Mouse (Mus musculus): Measurements from ENCODE around the gene Madd.

Madd gene

DNA sequence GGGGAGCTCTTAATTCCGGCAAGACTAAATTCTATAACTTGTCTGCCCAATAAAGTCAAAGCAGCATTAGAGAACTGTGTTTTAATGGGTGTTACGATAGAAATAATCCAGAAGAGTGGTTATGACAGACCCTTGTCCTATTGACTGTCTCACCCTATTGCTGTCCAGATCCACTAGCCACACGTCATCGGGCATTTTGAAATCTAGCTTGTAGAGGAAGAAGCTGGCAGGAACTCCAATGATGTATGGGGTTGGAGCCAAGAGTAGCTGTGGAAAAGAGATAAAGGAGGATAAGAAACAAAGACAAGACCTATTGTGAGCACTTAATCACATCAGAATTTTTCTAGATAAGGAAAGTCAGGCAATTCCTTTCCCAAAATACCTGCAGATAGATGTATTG is 8.1 kb downstream of the Madd start:
- DNase-seq (ENCODE audit: low spot score): no peak

DNA sequence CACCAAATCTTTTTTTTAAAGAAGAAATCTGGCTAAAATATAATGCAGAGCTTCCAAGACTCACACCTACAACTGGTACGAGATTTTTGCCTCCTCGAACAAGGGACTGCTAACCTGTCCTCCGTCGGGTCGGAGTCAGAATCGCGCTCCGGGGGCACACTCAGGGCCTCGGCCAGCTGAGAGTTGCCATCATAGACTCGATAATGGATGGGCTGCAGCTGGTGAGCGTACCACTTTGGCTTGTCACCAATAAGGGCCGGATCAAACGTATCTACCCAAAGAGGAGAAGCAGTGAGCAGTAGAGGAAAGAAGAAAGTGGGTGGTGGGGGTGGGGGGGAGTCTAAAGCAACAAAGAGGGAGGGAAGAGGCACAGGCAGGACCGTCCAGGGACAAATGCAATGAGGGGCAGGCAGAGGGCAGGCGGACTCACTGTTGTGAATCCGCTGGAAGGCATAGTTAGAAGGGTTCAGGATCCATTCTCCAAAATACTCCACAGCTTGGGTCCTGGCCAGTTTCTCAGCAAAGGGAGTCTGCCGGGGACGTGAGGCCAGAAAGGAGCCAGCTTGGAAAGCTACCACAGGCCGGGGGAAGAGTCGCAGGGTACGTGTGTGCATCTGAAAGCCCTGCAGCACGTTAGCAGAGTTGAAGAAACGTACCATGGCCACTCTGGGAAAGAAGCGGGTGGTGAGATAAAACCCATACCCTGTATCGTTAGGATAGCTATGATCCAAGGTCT is 13.9 kb downstream of the Madd start:
- no peak for DNase-seq (ENCODE audit: low spot score)

DNA sequence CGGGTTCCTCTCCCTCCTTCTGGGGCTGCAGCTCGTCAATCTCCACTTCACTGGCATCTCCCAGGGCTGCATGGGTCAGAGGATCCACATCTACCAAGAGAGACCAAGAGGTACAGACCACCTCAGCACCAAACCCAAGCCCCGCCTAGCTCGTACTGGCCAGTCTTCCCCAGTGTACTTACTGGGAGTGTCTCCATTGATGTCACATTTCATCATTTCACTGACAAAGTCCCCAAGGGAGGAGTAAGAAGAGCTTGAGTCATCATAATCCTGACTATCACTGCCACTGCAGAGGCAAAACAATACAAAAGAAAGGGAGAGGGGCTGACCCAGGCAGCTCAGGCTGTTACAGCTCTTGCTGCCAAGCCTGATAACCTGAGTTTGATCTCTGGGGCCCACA is 16.0 kb downstream of the Madd start:
- no peak for DNase-seq (ENCODE audit: low spot score)

DNA sequence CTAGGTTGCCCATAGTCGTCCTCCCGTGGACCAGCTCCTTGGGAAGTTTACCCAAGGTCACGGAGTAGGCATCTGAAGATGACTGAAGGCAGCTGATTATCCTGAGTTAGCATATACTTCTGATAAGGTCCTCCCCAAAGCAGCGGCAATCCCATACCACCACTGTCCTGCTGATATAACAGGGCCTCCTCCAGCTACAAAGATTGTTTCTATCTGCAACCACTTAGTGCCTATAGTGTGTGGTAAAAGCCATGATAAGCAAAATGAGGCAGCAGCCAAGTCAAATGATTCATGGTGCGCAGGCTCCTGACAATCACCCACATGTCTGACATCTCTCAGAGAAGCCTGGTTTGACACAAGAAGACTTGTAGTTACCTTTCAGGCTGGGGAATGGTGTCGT is 18.6 kb downstream of the Madd start:
- DNase-seq (ENCODE audit: low spot score): no peak

DNA sequence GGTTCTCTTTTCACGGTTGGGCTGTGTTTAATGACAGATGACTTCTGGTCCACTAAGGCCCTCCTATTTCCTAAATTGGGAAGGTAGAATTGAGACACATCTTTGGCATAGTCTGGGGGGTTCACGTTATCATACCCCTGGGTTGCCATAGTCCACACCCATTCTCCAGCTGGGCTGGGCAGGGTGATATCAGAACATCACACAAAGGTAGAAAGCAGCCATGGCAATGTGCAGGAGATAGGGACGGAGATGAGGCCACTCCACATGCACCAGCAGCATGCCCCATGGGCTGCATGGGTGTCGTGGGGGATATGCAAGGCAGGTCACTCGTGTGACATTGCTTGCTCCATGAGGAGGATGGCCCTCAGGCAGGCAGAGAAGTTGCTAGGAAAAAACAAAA is 20.1 kb downstream of the Madd start:
- no peak for DNase-seq (ENCODE audit: low spot score)

DNA sequence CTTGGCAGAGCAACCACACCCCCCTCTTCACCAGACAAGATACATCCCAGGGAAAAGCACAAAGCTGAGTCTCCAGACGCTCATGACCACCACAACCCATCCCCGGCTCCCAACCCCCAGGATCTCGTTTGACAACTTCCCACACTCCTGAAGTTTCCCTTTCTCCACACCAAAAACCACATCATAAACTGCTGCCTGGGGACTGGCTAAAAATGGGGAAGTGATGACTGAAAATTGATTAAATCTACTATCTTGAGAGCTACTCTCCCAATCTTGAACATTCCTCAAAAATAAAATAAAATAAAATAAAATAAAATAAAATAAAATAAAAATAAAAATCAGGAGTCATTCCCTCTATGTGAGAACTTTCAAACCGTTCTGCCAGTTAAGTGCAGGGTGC is 20.7 kb downstream of the Madd start:
- DNase-seq (ENCODE audit: low spot score): no peak

DNA sequence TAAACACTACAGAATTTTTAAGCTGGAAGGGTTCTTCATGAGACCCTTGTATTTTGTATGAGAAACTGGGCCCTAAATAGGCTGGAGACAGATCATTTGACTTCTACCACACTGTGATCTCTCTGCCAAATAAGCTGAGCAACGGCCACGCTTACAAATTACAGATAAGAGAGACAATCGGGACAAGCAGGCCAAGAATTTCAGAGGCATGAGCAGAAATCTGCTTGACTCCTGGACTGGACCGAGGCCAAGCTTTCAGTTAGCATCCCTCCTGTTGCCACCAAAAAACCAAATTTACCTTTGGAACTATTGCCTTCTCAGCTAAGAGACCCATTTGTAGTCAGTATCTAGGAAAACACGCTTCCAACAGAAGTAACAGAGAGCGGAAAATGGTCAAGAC is 23.0 kb downstream of the Madd start:
- DNase-seq (ENCODE audit: low spot score): no peak

DNA sequence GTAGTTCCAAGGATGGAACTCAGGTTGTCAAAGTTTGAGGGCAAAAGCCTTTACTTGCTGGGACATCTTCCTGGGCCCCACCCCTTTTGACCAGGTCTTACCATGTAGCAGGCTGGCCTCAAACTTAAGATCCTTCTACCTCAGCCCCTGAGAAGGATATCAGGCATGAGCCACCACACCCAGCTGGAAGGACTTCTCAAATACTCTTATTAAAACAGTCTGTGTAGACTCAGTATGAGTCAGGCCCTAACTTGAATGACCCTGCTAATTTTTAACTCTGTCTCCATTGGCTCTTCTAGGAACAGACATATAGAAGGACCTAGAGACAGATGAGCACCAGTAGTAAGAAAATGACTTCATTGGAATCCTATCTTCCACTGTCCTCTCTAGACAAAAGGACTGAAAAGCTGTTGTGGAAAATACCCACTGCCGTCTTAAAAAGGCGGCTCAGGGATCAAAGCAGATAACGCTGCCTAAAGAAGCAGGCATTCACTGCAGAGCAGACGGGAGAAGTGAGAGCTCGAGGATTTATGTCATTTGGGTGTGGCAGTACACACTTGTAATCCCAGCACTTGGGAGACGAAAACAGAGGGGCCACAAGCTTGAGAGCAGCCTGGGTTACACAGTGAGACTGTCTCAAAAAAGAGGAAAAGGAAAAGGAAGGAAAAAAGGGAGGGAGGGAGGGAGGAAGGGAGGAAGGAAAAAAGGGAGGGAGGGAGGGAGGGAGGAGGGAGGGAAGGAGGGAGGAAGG is 26.5 kb downstream of the Madd start:
- no peak for DNase-seq (ENCODE audit: low spot score)

DNA sequence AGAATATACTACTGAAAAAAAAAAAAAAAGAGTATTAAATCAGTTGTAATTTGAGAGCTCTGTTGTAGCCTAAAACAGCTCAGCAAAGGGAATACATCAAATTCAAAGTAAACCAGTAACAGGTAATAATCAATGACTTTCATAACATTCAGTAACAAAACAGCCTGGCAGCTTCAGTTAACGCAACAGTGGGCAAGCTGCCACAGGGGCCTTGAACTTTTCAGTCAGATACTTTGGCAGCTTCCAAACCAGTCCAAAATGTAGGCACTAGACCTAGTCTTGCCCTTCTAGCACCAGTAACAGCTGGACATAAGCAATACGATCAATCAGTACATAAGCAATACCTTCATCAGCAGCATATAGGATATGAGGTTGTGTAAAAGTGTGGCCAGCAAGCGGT is 29.5 kb downstream of the Madd start:
- no peak for DNase-seq (ENCODE audit: low spot score)

DNA sequence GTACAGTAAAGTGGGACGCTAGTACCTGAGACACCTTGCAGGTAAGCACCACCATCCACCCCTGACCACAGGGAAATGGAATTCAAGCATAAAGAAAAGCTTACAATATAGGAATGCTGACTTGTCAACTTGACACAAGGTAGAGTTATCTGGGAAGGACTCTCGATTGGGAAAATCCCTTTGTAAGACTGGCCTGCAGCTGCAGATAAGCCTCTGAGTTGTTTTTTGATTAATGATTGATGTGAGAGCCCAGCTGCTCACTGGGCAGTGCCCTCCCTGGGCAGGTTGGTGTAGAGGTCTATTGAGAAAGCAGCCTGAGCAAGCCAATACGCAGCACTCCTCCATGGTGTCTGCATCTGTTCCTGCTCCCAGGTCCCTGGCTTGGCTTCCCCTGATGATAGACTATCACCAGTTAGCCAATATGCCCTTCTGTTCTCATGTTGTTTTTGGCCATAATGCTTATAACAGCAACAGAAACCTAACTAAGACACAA is 30.7 kb downstream of the Madd start:
- no peak for DNase-seq (ENCODE audit: low spot score)

DNA sequence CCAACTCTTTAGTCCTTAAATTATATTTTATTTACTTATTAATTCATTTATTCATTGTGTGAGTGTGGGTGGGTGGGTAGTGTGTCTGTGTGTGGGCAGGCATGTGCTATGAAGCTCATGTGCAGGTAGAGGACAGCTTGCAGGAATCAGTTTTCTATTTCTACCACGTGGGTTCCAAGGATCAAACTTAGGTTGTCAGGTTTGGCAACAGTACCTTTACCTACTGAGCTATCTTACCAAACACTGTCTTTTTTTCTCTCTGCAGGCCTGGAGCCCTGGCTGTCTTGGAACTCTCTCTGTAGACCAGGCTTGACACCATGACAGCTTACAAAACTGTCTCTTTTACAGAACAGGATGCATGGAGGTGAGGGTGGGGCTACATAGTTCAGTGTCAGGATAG is 32.3 kb downstream of the Madd start:
- no peak for DNase-seq (ENCODE audit: low spot score)

DNA sequence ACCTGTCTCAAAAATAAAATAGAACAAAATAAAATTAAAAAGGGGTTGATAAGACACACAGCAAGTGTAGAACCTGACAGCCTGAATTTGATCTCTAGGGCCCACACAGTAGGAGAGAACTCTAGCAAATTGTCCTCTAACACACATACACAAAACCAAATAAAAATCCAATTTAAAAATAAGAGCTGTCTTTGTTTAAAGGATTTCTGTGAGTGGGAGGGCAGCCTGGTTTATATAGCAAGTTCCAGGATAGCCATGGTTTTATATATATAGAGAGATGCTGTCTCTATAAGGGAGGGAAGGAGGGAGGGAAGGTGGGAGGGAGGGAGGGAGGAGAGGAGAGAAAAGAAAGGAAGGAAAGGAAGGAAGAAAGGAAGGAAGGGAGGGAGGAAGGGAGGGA is 35.5 kb downstream of the Madd start:
- no peak for DNase-seq (ENCODE audit: low spot score)

DNA sequence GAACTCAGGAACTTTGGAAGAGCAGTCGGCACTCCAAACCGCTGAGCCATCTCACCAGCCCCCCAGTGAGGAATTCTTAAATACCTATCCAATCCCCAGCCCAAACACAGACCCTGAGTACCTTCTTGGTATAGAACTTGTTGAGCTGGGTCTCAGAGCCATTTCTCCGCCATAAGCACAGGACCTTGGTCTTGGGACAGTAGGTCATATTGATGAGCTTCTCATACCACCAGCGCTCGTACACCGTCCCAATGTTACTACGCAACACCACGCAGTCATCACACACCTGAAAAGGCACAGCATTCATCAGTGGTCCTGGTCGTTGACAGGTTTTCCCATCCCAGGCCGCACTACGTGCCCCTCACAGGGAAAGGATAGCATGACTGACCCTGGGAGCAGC is 40.2 kb downstream of the Madd start:
- no peak for DNase-seq (ENCODE audit: low spot score)

DNA sequence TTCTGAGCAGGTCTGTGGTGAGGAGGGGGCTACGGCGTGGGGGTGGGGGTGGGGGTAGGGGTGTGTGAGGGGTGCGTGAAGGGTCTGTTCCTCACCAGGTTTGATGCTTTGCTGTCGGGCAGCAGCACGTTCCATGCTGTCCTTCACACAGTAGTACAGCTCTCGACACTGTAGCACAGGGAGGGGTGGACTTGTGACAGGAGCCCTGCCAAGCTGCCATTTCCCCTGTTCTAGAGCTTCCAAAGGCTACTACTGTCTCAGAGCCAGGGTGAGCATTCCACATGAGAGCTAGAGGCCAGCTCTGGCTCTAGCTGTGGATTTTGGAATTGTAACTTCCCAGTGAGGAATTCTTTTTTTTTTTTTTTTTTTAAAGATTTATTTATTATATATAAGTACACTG is 40.7 kb downstream of the Madd start:
- no peak for DNase-seq (ENCODE audit: low spot score)

DNA sequence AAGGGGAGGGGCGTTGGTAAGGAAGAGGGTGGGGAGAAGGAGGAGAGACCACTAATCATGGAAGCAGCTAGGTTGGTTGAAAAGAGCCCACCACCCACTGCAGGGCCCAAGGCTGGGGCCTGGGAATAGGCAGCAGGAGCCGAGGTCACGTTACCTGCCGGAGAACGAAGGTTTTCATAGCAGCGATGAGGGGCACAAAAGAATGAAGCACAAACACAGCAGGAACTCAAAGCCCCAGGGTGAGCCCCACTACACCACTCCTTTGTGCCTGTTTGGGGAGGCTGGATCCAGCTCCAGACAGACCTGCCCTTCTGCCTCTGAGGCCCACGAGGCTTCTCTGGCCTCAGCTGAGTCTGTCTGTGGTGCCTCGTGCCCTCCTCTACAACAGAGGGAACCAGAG is 43.9 kb downstream of the Madd start:
- DNase-seq (ENCODE audit: low spot score): no peak

DNA sequence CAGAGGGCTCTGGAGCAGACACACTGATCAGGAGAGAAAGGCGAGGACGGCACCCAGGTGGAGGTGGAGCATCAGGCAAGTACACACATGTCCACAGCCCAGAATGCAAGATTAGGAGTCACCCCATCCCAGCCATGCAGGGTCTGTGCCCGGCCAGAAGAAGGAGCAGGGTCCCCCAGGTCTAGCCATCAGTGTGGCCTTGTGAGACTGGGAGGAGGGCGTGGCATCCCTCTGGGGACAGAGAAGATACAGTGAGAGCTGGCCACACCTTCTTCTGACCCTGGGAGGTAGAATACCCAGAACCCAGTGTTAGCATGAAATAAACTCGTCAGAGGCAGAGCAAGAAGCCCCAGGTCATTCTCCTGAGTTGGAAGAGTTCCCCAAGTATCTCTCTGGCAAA is 44.3 kb downstream of the Madd start:
- no peak for DNase-seq (ENCODE audit: low spot score)

DNA sequence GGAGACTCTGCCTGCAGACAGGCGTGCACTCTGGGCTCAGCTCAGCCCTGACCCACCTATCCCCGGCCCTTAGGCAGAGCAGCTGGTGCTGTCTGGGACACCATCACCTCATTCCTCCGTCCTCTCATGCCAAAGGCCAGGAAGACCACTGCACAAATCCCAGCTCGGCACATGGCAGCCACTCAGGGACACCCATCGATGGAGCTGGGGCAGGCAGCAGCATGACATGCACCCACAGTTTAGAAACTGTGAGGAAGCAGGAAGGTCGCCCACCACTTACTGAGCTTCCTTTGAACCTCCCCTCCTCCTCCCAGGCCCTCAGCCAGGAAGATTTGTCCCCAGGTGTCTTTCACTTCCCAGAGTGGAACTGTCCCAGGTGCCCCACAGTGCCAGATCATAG is 46.2 kb downstream of the Madd start:
- DNase-seq (ENCODE audit: low spot score): no peak

DNA sequence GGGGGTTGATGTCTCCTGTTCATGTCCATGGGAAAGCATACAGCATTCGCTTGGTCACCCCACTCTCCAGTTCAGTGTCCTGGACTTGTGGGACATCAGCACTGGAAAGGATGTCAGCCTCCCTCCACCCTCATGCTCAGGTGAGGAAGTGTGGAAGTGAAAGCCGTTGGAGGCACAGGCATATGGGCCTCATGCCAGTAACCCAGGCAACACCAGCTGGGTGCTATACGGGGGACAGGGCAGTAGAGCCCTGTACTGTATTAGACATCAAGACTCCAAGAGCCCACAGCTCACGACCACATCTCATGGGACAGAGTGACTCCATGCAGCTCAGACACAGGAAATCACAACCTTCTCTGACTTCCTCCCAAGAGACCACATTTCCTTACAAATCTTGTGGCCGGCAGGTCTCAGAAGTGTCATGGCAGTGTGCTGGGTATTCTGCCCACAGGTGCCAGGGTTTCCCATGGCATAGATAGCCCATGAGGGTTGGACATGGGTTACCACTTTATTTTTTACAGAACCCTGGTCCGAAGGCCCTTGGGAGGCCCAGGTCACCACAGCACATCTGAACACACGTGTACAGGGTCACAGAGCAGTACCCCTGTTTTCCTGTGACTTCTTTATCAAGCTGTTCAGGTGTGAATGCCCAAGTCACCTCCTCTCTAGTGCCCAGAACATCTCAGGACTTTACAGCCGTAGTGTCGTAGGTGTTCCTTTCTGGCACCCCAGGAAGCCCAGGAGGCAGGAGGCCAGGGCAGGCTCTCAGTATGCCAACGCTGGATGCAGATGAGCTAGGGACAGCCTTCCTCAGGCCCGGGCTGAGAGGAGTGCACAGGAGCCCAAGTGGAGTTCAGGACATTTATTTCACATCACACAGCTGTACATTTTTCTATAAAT is 46.9 kb downstream of the Madd start:
- DNase-seq (ENCODE audit: low spot score): no peak

DNA sequence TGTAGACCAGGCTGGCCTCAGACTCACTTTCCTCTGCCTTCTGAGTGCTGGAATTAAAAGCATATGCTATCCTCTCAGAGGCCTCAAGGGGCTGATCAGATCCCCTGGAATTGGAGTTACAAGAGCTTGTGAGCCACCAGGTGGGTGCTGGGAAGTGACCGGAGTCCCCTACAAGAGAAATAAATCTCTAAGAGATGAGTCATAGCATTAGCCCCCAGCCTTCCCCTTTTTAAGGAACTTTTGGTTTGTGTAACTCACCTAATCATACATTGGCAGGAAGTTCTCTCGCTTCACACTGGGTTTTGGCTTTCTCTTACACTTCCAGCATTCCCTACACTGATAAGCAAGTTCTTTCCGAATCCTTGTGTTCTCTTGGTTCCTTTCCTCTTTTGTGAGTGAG is 51.6 kb downstream of the Madd start:
- no peak for DNase-seq (ENCODE audit: low spot score)

DNA sequence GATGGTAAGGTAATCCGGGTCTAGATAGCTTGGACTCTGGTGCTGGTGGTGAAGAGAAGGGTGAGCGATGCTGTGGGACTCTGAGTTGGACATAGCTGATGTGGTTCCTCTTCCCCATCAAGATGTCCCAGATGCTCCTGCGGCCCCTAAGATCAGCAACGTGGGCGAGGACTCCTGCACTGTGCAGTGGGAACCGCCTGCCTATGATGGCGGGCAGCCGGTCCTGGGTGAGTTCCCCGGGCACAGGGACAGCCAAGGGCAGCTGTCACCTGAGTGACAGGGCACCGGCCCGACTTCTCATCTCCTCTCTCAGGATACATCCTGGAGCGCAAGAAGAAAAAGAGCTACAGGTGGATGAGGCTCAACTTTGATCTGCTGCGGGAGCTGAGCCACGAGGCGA is 52.4 kb downstream of the Madd start:
- no peak for DNase-seq (ENCODE audit: low spot score)

DNA sequence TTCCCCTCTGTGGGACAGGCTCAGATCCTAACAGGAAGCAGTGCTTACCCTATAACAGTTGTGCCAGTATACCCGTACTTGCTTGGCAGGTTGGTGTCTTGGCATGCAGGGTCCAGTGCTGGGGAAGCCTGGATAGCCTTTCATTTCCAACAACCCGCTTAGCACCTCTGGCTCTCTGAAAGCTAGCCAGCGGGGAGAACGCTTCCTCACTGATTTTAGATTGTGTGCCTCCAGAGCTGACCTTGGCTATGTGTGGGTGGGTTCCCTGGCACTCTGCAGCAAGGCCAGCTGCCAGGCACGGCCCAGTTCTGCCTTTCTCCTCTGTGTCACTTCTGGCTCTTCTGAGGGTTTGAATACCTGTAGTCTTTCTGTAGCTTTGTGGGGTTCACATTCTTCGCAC is 53.5 kb downstream of the Madd start:
- no peak for DNase-seq (ENCODE audit: low spot score)

DNA sequence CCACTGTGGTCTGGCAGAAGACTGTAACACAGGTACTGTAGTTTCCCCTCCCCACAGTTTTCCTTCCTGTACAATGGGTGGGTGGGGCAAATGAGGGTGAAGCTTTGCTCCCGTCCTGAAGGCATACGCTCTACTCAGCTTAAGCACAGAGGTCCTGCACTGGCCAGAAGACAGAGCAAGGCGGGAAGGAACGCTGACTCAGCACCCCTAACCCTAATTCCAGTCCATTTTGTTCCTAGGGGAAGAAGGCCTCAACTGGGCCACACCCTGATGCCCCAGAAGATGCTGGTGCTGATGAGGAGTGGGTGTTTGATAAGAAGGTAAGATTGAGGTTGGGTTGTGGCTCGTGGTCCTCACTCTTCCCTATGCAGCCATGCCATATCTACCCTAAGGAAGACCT is 54.9 kb downstream of the Madd start:
- DNase-seq (ENCODE audit: low spot score): no peak

DNA sequence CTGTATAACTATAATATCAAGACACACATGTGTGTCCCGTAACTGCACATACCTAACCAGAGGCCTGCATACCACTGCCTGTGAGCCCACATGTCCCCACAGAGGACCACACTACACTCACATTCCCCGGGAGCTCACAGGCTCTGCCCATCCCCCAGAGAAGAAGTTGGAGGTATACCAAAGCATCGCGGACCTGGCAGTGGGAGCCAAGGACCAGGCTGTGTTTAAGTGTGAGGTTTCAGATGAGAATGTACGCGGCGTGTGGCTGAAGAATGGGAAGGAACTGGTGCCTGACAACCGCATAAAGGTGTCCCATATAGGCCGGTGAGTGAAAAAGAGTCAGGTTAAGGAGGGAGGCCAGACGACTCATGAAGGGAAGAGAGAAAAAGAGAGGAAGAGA is 58.5 kb downstream of the Madd start:
- DNase-seq (ENCODE audit: low spot score): no peak

Measured in yolk sac, embryonic 10.5 days (tissue).